Mouse (Mus musculus) ES-CJ7 (cell line): ENCODE results near the gene Gldc.
"Not testable (repeated sequence)": the region's sequence is repeated elsewhere in the genome, so short reads cannot be mapped to it uniquely, and the experiment has no call there.

Experiments used
- DNase-seq: peaks from one replicate; pipeline ENCODE4 v3.0.0; 2011; ENCODE audit warnings: low read depth, low spot score

Gene Gldc

GRCm38 (mm10) chr19:30174919-30175571 is at the start of gene Gldc:
Gldc (minus strand) TSS chr19:30175429.
- peak; percentile 86 for DNase-seq

DNA sequence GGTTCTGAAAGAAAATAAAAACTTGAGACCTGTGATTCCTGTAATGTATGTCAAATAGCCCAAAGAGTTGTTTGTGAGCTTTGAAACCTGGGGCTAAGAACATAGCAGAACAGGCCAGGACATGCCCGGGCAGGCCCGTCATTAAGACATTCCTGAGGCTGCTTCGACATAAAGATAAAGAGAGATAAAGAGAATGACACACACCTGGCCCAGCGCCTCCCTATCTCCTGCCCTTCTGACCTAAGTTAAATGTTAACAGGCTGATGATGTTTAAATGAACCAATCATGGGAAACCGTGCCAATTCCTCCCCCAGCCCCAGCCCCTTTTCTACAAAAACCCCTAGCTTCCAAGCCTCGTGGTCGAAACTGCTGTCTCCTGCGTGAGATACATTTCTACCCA is 47.4 kb upstream of the Gldc start:
- DNase-seq = not testable (repeated sequence)

- peak; percentile 58 for DNase-seq
Measured at GRCm38 (mm10) chr19:30217335-30217734, 42.1 kb upstream of the Gldc start.

DNA sequence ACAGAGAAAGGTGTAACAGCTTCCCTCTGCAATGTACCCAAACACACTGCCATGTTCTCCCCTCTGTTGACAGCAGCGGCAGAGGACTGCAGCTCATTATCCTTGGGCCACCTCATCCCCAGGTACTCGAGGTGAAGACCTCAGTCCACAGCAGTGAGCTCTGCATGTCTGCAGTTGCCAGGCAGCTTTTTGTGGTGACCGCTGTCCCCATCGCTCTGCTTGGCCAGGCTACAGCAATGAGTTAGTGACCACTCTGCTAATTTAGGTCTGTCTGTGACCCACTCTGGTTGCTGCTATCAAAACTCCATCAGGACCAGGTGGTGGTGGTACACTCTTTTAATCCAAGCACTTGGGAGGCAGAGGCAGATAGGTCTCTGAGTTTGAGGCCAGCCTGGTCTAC is 41.0 kb upstream of the Gldc start:
- no peak for DNase-seq

GRCm38 (mm10) chr19:30215736-30216135 is 40.5 kb upstream of the Gldc start:
- not testable (repeated sequence) for DNase-seq

GRCm38 (mm10) chr19:30214026-30214425 is 38.8 kb upstream of the Gldc start:
- peak; percentile 90 for DNase-seq

GRCm38 (mm10) chr19:30209006-30209405 is 33.8 kb upstream of the Gldc start:
- peak; percentile 66 for DNase-seq

- DNase-seq = no peak
Measured at GRCm38 (mm10) chr19:30206981-30207380, 31.8 kb upstream of the Gldc start.

DNA sequence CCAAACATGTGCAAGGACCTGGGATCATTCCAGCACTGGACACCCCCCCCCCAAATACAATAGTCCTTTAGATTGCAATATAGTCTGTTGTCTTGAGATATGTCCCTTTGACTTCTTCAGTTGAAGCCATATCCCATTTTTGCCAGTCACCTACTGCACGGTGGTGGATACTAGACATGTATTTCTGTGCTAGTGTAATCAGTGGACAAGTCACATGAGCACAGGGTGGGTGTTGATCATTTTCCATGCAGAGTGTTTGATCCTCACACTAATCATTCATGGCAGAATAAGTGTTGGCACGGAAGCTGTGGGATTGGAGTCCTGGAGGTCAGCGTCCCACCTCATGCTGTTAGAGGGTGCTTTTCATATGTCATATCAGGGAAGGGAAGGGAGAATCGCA is 30.6 kb upstream of the Gldc start:
- no peak for DNase-seq

DNA sequence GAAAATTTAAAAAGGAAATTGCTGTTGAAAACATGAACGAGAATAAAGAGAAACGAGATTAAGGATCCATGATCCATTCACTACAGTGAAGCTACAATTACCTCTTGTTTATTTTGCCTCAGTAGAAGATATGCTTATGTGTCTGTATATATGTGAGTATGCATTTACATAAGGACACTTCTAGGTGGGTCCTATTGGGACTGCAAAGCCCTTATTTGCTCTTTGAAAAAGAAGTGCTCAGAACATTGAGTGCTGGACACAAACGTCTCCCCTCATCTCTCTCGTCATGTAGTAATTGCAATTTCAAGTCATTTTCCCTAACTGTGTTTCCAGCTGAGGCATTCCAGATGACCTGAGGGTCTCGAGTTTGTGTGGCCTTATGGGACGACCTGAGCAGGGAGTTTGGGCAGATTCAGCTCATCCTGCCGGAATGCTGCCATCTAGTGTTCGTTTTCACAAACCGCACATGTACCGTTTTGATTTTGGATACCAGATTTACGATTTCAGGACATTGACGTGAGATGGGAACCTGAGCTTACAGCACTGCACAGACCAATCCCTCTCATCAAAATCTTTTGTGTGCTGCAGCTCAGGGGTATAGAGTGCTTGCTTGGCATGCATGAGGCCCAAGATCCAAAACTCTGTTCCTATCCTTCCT is 30.1 kb upstream of the Gldc start:
- DNase-seq = peak; percentile 82

DNA sequence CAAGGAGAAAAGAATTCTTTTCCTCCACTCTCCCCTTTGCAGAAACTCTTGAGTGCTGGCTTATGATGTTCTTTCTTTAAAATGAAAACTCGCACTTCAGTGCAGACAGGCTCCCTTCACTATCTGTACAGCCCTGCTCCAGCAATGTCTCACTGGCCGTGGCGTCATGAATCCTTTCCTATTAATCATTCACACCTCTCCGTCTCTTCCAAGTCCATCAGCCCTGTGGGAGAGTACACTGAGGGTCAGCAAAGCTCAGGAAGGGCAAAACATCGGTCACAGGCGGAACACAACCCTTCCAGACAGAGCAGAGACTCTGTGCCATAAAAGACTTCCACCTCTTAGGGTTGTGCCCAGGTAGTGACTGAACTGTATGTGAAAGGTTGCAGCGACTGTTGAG is 26.9 kb upstream of the Gldc start:
- no peak for DNase-seq

- no peak for DNase-seq
Measured at GRCm38 (mm10) chr19:30194999-30195398, 19.8 kb upstream of the Gldc start.

GRCm38 (mm10) chr19:30187232-30187631 is 12.0 kb upstream of the Gldc start:
- DNase-seq = no peak

DNA sequence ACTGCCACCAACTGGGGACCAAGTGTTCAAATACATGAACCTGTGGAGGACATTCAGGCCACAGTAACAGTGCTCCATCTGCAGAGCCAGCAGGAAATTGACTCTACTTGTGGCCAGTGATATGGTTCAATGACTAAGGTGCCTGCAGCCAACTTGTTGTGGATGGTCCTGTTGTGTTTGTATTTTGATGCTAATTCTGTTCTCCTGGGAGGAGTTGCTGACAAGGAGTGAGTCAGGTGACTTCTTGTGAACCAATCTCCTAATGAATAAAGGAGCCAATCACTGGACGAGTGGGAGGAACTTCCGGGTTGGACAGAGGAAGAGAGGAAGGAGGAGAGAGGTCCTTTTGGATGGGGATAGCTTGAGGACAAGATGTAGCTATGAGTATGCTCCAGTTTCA is 10.3 kb upstream of the Gldc start:
- peak; percentile 92 for DNase-seq

DNA sequence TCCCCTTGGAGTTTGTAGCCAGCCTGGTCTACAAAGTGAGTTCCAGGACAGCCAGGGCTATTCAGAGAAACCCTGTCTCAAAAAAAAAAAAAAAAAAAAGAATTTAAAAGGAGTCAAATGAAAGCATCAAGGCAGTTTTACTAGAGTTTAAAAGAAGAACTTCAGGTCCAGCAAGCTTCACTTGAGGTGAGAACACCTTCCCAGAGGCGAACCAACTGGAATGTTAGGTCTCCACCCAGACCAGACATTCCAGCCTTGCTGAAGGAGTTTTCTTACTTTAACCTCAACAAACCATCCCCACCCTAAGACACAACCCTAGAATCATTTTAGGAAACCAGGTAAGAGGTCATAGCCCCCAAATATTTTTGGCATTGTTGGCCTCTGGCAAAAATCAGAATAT is 4.8 kb upstream of the Gldc start:
- no peak for DNase-seq

DNA sequence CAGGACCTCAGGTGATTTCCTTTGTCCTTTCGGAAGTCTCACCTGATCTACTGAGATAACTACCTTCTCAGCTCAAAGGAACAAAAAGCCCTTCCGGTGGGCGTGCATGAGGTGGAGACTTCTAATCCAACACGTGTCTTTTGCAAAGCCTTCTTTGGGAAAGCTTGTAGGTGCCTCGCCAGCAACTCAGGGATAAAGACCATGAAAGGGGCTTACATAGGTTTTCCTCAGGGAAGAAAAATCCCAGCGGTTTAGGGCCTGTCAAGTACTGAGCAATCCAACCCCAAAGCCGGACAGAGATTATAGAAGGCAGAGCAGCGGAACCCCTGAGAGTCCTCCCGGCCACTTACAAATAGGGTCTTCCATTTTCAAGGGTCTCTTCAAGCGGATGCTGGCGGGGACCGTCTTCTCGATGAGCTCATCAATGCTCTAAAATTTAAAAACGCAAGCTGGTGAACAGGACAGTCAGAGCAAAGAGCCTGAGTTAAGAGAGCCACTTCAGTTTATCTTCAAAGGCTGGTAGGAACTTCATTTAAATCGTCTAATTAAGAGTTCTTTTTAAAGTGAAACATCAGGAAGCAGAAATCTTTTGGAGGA is 1.1 kb downstream of the Gldc start:
- DNase-seq = peak; percentile 60

DNA sequence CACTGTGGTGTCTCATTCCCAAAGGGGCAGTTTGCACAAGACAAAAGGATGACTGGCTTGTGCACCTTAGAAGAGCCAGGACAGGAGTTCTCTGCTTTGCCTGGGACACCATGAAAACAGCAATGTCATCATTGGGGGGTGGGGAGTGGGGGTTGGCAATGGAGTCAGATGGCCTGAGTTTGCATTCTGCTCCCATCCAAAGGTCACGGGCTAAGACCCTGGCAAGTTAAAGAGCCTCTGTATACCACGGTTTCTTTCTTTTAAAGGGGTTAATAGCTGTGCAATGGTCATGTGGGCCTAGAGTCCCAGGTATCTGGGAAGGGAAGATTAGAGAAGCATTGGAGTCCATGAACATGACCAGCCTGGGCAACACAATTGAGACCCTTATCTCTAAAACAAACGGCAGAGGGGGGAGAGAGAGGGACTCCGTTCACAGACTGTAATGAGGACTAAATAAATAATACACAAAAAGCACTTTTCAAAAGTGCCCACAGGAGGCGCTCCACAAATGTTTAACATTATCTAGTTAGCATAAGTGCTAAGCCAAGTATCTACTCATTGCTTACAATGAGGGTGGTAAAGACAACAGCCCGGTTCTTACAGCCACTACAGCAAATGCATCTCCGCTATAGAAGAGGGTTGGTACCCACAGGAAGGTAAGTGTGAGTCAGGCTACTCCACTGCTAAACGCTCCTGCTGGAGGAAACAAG is 3.7 kb downstream of the Gldc start:
- DNase-seq = peak; percentile 46

- DNase-seq = no peak
Measured at GRCm38 (mm10) chr19:30170319-30170718, 4.9 kb downstream of the Gldc start.

GRCm38 (mm10) chr19:30166801-30167505 is 8.3 kb downstream of the Gldc start:
- DNase-seq = peak; percentile 51

GRCm38 (mm10) chr19:30164228-30164627 is 11.0 kb downstream of the Gldc start:
- DNase-seq = no peak

DNA sequence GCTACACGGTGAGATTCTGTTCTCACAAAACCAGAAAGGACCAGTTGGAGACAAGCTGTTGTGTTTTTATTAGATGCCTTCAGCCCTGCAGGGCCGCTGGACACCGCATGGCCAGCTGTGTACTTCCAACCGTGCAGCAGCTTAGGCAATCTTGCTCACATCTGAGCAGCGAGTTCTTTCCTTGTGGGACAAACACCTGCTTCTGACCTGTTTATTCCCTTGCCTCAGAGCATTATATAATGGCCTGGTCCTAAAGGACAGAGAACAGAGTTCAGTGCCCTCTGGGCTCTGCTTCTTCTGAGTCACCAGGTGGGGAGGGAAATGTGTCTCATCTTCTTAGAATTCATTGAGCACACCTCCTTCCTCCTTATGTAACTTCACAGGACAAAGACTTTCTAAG is 12.4 kb downstream of the Gldc start:
- no peak for DNase-seq

- no peak for DNase-seq
Measured at GRCm38 (mm10) chr19:30160021-30160420, 15.2 kb downstream of the Gldc start.
